Mouse (Mus musculus) midbrain, embryonic 16.5 days (tissue): Measurements from ENCODE around the gene 0610010K14Rik. TPM values are rescaled to one million over a fixed set of nuclear protein-coding genes. Genes with fewer than 3 reads are reported as not detected.

Experiments
- ATAC-seq: fragments of 200-750 bp; cut with Nextera tagmentation; 2 replicates; pipeline ENCODE4 v1.8.0; 2017; ENCODE audit warnings: moderate TSS enrichment
- H3K27ac ChIP-seq: fragments of 300-500 bp; sonication (generic); 2 replicates; pipeline ENCODE4 v1.5.1; 2014; ENCODE audit warnings: mild to moderate bottlenecking, low read length, mixed read lengths
- H3K27me3 ChIP-seq: fragments of 300-500 bp; sonication (generic); 2 replicates; pipeline ENCODE4 v1.6.1; 2014; ENCODE audit warnings: low read depth, low read length, mixed read lengths; ENCODE audit not compliant: control insufficient read depth, insufficient read depth
- H3K36me3 ChIP-seq: fragments of 300-500 bp; sonication (generic); 2 replicates; pipeline ENCODE4 v1.6.1; 2014; ENCODE audit warnings: mild to moderate bottlenecking, low read length, moderate library complexity, mixed read lengths; ENCODE audit not compliant: control insufficient read depth, insufficient read depth
- H3K4me1 ChIP-seq: fragments of 300-500 bp; sonication (generic); 2 replicates; pipeline ENCODE4 v1.6.1; 2014; ENCODE audit warnings: mild to moderate bottlenecking, low read length, mixed read lengths; ENCODE audit not compliant: control insufficient read depth, insufficient read depth
- H3K4me2 ChIP-seq: fragments of 300-500 bp; sonication (generic); 2 replicates; pipeline ENCODE4 v1.6.1; 2014; ENCODE audit warnings: mild to moderate bottlenecking, low read length, mixed read lengths
- H3K4me3 ChIP-seq: fragments of 300-500 bp; sonication (generic); 2 replicates; pipeline ENCODE4 v1.5.1; 2014; ENCODE audit warnings: low read depth, mild to moderate bottlenecking, low read length, moderate library complexity, mixed read lengths
- H3K9ac ChIP-seq: fragments of 300-500 bp; sonication (generic); 2 replicates; pipeline ENCODE4 v1.6.1; 2014; ENCODE audit warnings: low read depth, low read length, mixed read lengths
- H3K9me3 ChIP-seq: fragments of 300-500 bp; sonication (generic); replicated peaks from 2 replicates; pipeline ENCODE4 v1.6.1; 2014; ENCODE audit warnings: mild to moderate bottlenecking, low read length, mixed read lengths; ENCODE audit not compliant: control insufficient read depth, poor library complexity, severe bottlenecking
- WGBS: fragments of 180-500 bp; shearing (Covaris S2); extraction: QIAGEN DNeasy Blood & Tissue Kit; methylation state at CpG from one replicate; pipeline ENCODE4 v1.1.7; 2014; 5-methylcytosine and 5-hydroxymethylcytosine counted together
- polyA plus RNA-seq: library from polyadenylated mRNA; unstranded; fragments of >200 nt; fragmentation: Nextera tagmentation; extraction: Ambion mirVana; gene quantifications from 2 replicates; pipeline ENCODE4 v1.2.1, GENCODE M21; 2015

Gene 0610010K14Rik
- polyA plus RNA-seq, 1 experiment from 2014 or later, result 165 TPM

- ATAC-seq, result no peak
- 61% methylated on average over 3 of the region's 3 CpGs for WGBS
- no peaks in the 10 kb centered on the region for H3K4me1 ChIP-seq
Measured at GRCm38 (mm10) chr11:70265252-70265651, 27.5 kb upstream of the 0610010K14Rik start.

GRCm38 (mm10) chr11:70259035-70259434 is 21.3 kb upstream of the 0610010K14Rik start:
- Histone ChIP-seq H3K4me3 (no peak overlapping the region), H3K27ac (no peak overlapping the region), H3K27me3 (peaks cover 14% of the 10 kb centered on the region), H3K9me3 (no peaks in the 10 kb centered on the region), H3K36me3 (no peaks in the 10 kb centered on the region), H3K4me2 (no peak overlapping the region), H3K4me1 (no peaks in the 10 kb centered on the region), H3K9ac (no peak overlapping the region)
- 100% methylated on average over 4 of the region's 4 CpGs for WGBS
- ATAC-seq, result no peak

More at GRCm38 (mm10) chr11:70265252-70265651, 27.5 kb upstream of the 0610010K14Rik start:
- no peaks in the 10 kb centered on the region for H3K36me3 ChIP-seq
- no peak overlapping the region for H3K27ac ChIP-seq
- H3K4me3 ChIP-seq, result no peak overlapping the region
- no peak overlapping the region for H3K9ac ChIP-seq
- H3K27me3 ChIP-seq, result no peaks in the 10 kb centered on the region
- H3K9me3 ChIP-seq, result no peaks in the 10 kb centered on the region
- H3K4me2 ChIP-seq, result no peak overlapping the region

- WGBS, result 1% methylated on average over 25 of the region's 25 CpGs
- Histone ChIP-seq H3K36me3 (no peaks in the 10 kb centered on the region), H3K4me3 (no peak within 1 kb of the TSS), H3K4me1 (no peaks in the 10 kb centered on the region), H3K9me3 (no peaks in the 10 kb centered on the region), H3K27ac (no peak within 1 kb of the TSS), H3K4me2 (peak within 1 kb of the TSS; percentile 33), H3K9ac (no peak within 1 kb of the TSS), H3K27me3 (peaks cover 40% of the 10 kb centered on the region)
- no peak for ATAC-seq
Measured at GRCm38 (mm10) chr11:70254931-70255531, 17.3 kb upstream of the 0610010K14Rik start, which contains the start of gene Alox12. Gene Alox12, minus strand, starts transcription at chr11:70255353.

GRCm38 (mm10) chr11:70254337-70254736 is 16.6 kb upstream of the 0610010K14Rik start:
- WGBS, result 5% methylated on average over 18 of the region's 18 CpGs
- Histone ChIP-seq H3K4me2 (peak overlapping the region; percentile 4; the same call in 1 of the 2 replicates), H3K27ac (no peak overlapping the region), H3K27me3 (peaks cover 43% of the 10 kb centered on the region), H3K9ac (no peak overlapping the region), H3K9me3 (no peaks in the 10 kb centered on the region), H3K36me3 (no peaks in the 10 kb centered on the region), H3K4me1 (no peaks in the 10 kb centered on the region), H3K4me3 (no peak overlapping the region)
- ATAC-seq, result no peak

- no peak overlapping the region for H3K4me2 ChIP-seq
- no peaks in the 10 kb centered on the region for H3K4me1 ChIP-seq
- 82% methylated on average over 8 of the region's 8 CpGs for WGBS
- H3K27ac ChIP-seq, result no peak overlapping the region
- H3K4me3 ChIP-seq, result no peak overlapping the region
- no peaks in the 10 kb centered on the region for H3K9me3 ChIP-seq
- no peak for ATAC-seq
- peaks cover 46% of the 10 kb centered on the region for H3K27me3 ChIP-seq
- H3K36me3 ChIP-seq, result no peaks in the 10 kb centered on the region
- no peak overlapping the region for H3K9ac ChIP-seq
Measured at GRCm38 (mm10) chr11:70251853-70252252, 14.1 kb upstream of the 0610010K14Rik start.

GRCm38 (mm10) chr11:70250150-70250549 is 12.4 kb upstream of the 0610010K14Rik start:
- Histone ChIP-seq H3K4me1 (no peaks in the 10 kb centered on the region), H3K9ac (no peak overlapping the region), H3K36me3 (no peaks in the 10 kb centered on the region), H3K27me3 (peaks cover 47% of the 10 kb centered on the region), H3K9me3 (no peaks in the 10 kb centered on the region), H3K4me3 (no peak overlapping the region), H3K27ac (no peak overlapping the region), H3K4me2 (no peak overlapping the region)
- ATAC-seq, result no peak
- WGBS, result 68% methylated on average over 11 of the region's 11 CpGs

GRCm38 (mm10) chr11:70247136-70247845 is 9.6 kb upstream of the 0610010K14Rik start:
- ATAC-seq, result no peak
- Histone ChIP-seq H3K27ac (no peak overlapping the region), H3K4me2 (no peak overlapping the region), H3K4me3 (no peak overlapping the region), H3K9ac (no peak overlapping the region), H3K4me1 (no peaks in the 10 kb centered on the region), H3K27me3 (peaks cover 19% of the 10 kb centered on the region), H3K36me3 (no peaks in the 10 kb centered on the region), H3K9me3 (no peaks in the 10 kb centered on the region)
- WGBS, result 47% methylated on average over 9 of the region's 9 CpGs

GRCm38 (mm10) chr11:70242591-70242990 is 4.9 kb upstream of the 0610010K14Rik start:
- H3K9ac ChIP-seq, result no peak overlapping the region
- no peak overlapping the region for H3K4me2 ChIP-seq
- H3K36me3 ChIP-seq, result no peaks in the 10 kb centered on the region
- no peak for ATAC-seq
- H3K4me3 ChIP-seq, result no peak overlapping the region
- no peaks in the 10 kb centered on the region for H3K9me3 ChIP-seq
- no peak overlapping the region for H3K27ac ChIP-seq
- H3K27me3 ChIP-seq, result peaks cover 4% of the 10 kb centered on the region; the same call in 1 of the 2 replicates
- 73% methylated on average over 11 of the region's 11 CpGs for WGBS
- H3K4me1 ChIP-seq, result peaks cover 15% of the 10 kb centered on the region
